Mouse (Mus musculus) MEL (cell line): ENCODE measurements around the gene Sftpd. TPM values are rescaled to one million over a fixed set of nuclear protein-coding genes. Genes with fewer than 3 reads are reported as not detected.

ENCODE experiments used
- DNase-seq: peaks from one replicate; pipeline ENCODE4 v3.0.0; 2011; ENCODE audit warnings: low read depth, low spot score
- H3K27ac ChIP-seq: 2 replicates; pipeline ENCODE4 v1.5.1; 2012; ENCODE audit warnings: low read depth, mild to moderate bottlenecking, control low read depth, low read length, moderate library complexity; ENCODE audit not compliant: control insufficient read depth
- H3K27me3 ChIP-seq, 2 experiments: fragments of 150-350 bp in 1 of 2; sonication (generic) in 1 of 2; 2 replicates each; pipeline ENCODE4 v1.6.1; 2012; ENCODE audit warnings: low read length in 2 of 2, mild to moderate bottlenecking in 2 of 2, improper control_type of control experiment in 1 of 2, moderate library complexity in 1 of 2; ENCODE audit not compliant: insufficient read depth in 2 of 2, control insufficient read depth in 1 of 2
- H3K36me3 ChIP-seq, 2 experiments: 2 replicates each; pipeline ENCODE4 v1.6.1; 2012 to 2014; ENCODE audit warnings: low read length in 2 of 2, improper control_type of control experiment in 1 of 2, inconsistent platforms in 1 of 2, mild to moderate bottlenecking in 1 of 2; ENCODE audit not compliant: insufficient read depth in 2 of 2, control insufficient read depth in 1 of 2
- H3K4me1 ChIP-seq, 2 experiments: fragments of 150-350 bp in 1 of 2; sonication (generic) in 1 of 2; 2 replicates each; pipeline ENCODE4 v1.6.1; 2012; ENCODE audit warnings: low read length in 2 of 2, improper control_type of control experiment in 1 of 2, mild to moderate bottlenecking in 1 of 2; ENCODE audit not compliant: insufficient read depth in 2 of 2, control insufficient read depth in 1 of 2
- H3K4me3 ChIP-seq, 2 experiments: fragments of 150-350 bp in 1 of 2; sonication (generic) in 1 of 2; 2 replicates each; pipeline ENCODE4 v1.5.1; 2012; ENCODE audit warnings: low read depth in 2 of 2, low read length in 2 of 2, mild to moderate bottlenecking in 2 of 2, moderate library complexity in 2 of 2, control low read depth in 1 of 2, improper control_type of control experiment in 1 of 2; ENCODE audit not compliant: control insufficient read depth in 1 of 2, insufficient read depth in 1 of 2
- H3K79me2 ChIP-seq: 2 replicates; pipeline ENCODE4 v1.6.1; 2012; ENCODE audit warnings: mild to moderate bottlenecking, low read length, moderate library complexity; ENCODE audit not compliant: control insufficient read depth, poor library complexity, insufficient read depth
- H3K9ac ChIP-seq: 2 replicates; pipeline ENCODE4 v1.6.1; 2012; ENCODE audit warnings: low read depth, mild to moderate bottlenecking, control low read depth, low read length, moderate library complexity; ENCODE audit not compliant: control insufficient read depth, poor library complexity, severe bottlenecking
- H3K9me3 ChIP-seq: fragments of 150-350 bp; sonication (generic); replicated peaks from 2 replicates; pipeline ENCODE4 v1.6.1; 2012; ENCODE audit warnings: mild to moderate bottlenecking, low read length, improper control_type of control experiment, moderate library complexity; ENCODE audit not compliant: insufficient read depth
- E2F4 ChIP-seq: IDR thresholded peaks from 2 replicates; pipeline ENCODE4 v1.6.1; 2011; ENCODE audit warnings: low read depth, low read length, improper control_type of control experiment, borderline replicate concordance
- GATA1 ChIP-seq: IDR thresholded peaks from 2 replicates; pipeline ENCODE4 v1.6.1; 2011; ENCODE audit warnings: low read depth, low read length, improper control_type of control experiment
- MXI1 ChIP-seq: IDR thresholded peaks from 2 replicates; pipeline ENCODE4 v1.6.1; 2011; ENCODE audit warnings: mild to moderate bottlenecking, low read depth, low read length, improper control_type of control experiment
- RAD21 ChIP-seq: IDR thresholded peaks from 2 replicates; pipeline ENCODE4 v1.6.1; 2011; ENCODE audit warnings: mild to moderate bottlenecking, low read depth, low read length, improper control_type of control experiment
- TAL1 ChIP-seq: IDR thresholded peaks from 2 replicates; pipeline ENCODE4 v1.6.1; 2012; ENCODE audit warnings: mild to moderate bottlenecking, inconsistent platforms, low read length, moderate library complexity, mixed read lengths
- ZC3H11A ChIP-seq: IDR thresholded peaks from 2 replicates; pipeline ENCODE4 v1.6.1; 2012; ENCODE audit warnings: low read depth, mild to moderate bottlenecking, inconsistent platforms, low read length, improper control_type of control experiment
- polyA plus RNA-seq, 2 experiments: library from polyadenylated mRNA; stranded (reverse) in 1 of 2; unstranded in 1 of 2; fragments of >175 nt in 1 of 2; fragments of >200 nt in 1 of 2; gene quantifications; 2 replicates each; pipeline versions ENCODE4 v1.2.1 to v1.2.4; 2012; ENCODE audit warnings: low replicate concordance in 2 of 2, low read depth in 1 of 2; ENCODE audit not compliant: insufficient read length in 2 of 2, insufficient read depth in 1 of 2, missing spikeins in 1 of 2
- total RNA-seq: library from RNA; depleted of rRNA; stranded (reverse); fragments of 300-350 nt; gene quantifications from 2 replicates; pipeline ENCODE4 v1.2.3, GENCODE M21; 2012; rRNA removed

Gene Sftpd
- total and polyA plus RNA-seq, 3 experiments: not detected

GRCm38 (mm10) chr14:41124683-41125082 is 60.3 kb downstream of the Sftpd start:
- TF ChIP-seq E2F4 (no peak), TAL1 (no peak), MXI1 (no peak), GATA1 (no peak), RAD21 (no peak), ZC3H11A (no peak)
- no peak overlapping the region for H3K9ac ChIP-seq
- H3K4me1 ChIP-seq: no peaks in the 10 kb centered on the region
- H3K79me2 ChIP-seq: no peaks in the 10 kb centered on the region
- H3K9me3 ChIP-seq: no peaks in the 10 kb centered on the region
- no peaks in the 10 kb centered on the region for H3K36me3 ChIP-seq
- H3K4me3 ChIP-seq: no peak overlapping the region
- H3K27ac ChIP-seq: no peak overlapping the region
- no peak for DNase-seq
- H3K27me3 ChIP-seq: 0 out of 4 replicates have a peak, but pooled peaks cover 0 to 1% of the 10 kb centered on the region in 2 experiments

Other genes starting within 250 kb of the Sftpd start
- 16.7 and 24.8 TPM in 2 replicates for gene Tspan14, start 218.3 kb downstream of the Sftpd start, total RNA-seq
- gene Tspan14, start 218.3 kb downstream of the Sftpd start, polyA plus RNA-seq: 10 to 100 TPM in 1 of 2 experiments, not detected in 1; 29.9 TPM
- 19.2 and 20.3 TPM in 2 replicates for gene Fam213a, start 171.4 kb downstream of the Sftpd start, total RNA-seq
- 10 to 100 TPM in 1 of 2 experiments, not detected in 1; 28.5 TPM for gene Fam213a, start 171.4 kb downstream of the Sftpd start, polyA plus RNA-seq
- gene Dydc2, start 115.9 kb downstream of the Sftpd start, total RNA-seq: not detected in 2 replicates
- gene Dydc2, start 115.9 kb downstream of the Sftpd start, polyA plus RNA-seq: not detected
- gene Dydc1, start 112.2 kb downstream of the Sftpd start, total RNA-seq: not detected in 2 replicates
- not detected for gene Dydc1, start 112.2 kb downstream of the Sftpd start, polyA plus RNA-seq
- gene Mat1a, start 80.1 kb downstream of the Sftpd start, total RNA-seq: not detected in 2 replicates
- not detected for gene Mat1a, start 80.1 kb downstream of the Sftpd start, polyA plus RNA-seq
- gene Sftpa1, start 53.4 kb downstream of the Sftpd start, total RNA-seq: not detected in 2 replicates
- not detected for gene Sftpa1, start 53.4 kb downstream of the Sftpd start, polyA plus RNA-seq
- not detected in 2 replicates for gene Mbl1, start 33.7 kb downstream of the Sftpd start, total RNA-seq
- not detected for gene Mbl1, start 33.7 kb downstream of the Sftpd start, polyA plus RNA-seq
- gene Gm2832, start 93.7 kb upstream of the Sftpd start, total RNA-seq: not detected in 2 replicates
- gene Gm2832, start 93.7 kb upstream of the Sftpd start, polyA plus RNA-seq: not detected
- gene Gm5798, start 163.5 kb upstream of the Sftpd start, total RNA-seq: 0.10 and 0.12 TPM in 2 replicates
- under 1 TPM in 1 of 2 experiments, not detected in 1; 0.15 TPM for gene Gm5798, start 163.5 kb upstream of the Sftpd start, polyA plus RNA-seq
- not detected in 2 replicates for gene Gm7945, start 201.2 kb upstream of the Sftpd start, total RNA-seq
- not detected for gene Gm7945, start 201.2 kb upstream of the Sftpd start, polyA plus RNA-seq
- gene Gm6482, start 223.1 kb upstream of the Sftpd start, total RNA-seq: not detected in 2 replicates
- gene Gm6482, start 223.1 kb upstream of the Sftpd start, polyA plus RNA-seq: not detected